Mouse (Mus musculus): ENCODE measurements at regions not wholly inside any gene's neighbourhood (a gene's known extent, or its start where the extent isn't known, plus 50 kb on each side); places are given as distances from the start of the nearest gene placed in this dataset.

GRCm38 (mm10) chr12:52622398-52622797 lies 76.8 kb upstream of the Akap6 start:
- no peak for DNase-seq

- no peak for DNase-seq
These were observed 75.6 kb upstream of the Akap6 start for GRCm38 (mm10) chr12:52623416-52624108.

GRCm38 (mm10) chr12:52624871-52625270 lies 74.3 kb upstream of the Akap6 start:
- no peak for DNase-seq

GRCm38 (mm10) chr12:52628771-52629170 lies 70.4 kb upstream of the Akap6 start:
- no peak for DNase-seq

GRCm38 (mm10) chr12:52635121-52635878 lies 63.9 kb upstream of the Akap6 start:
- no peak for DNase-seq

GRCm38 (mm10) chr12:52636186-52636881 lies 62.8 kb upstream of the Akap6 start:
- no peak for DNase-seq

GRCm38 (mm10) chr12:52636920-52637319 lies 62.3 kb upstream of the Akap6 start:
- no peak for DNase-seq

- DNase-seq = peak; percentile 64
These were observed 61.5 kb upstream of the Akap6 start for GRCm38 (mm10) chr12:52637506-52638249.

GRCm38 (mm10) chr12:52638461-52638860 lies 60.7 kb upstream of the Akap6 start:
- no peak for DNase-seq

- no peak for DNase-seq
These were observed 55.1 kb upstream of the Akap6 start for GRCm38 (mm10) chr12:52644059-52644458.

Data from kidney, adult 9 months (tissue).